Mouse (Mus musculus) kidney, postnatal 0 days (tissue): Measurements from ENCODE around the gene Il4ra. TPM values are rescaled to one million over a fixed set of nuclear protein-coding genes. Genes with fewer than 3 reads are reported as not detected.

Experiments
- ATAC-seq: fragments of 200-750 bp; cut with Nextera tagmentation; replicated peaks from 2 replicates; pipeline ENCODE4 v1.8.0; 2017; ENCODE audit warnings: low read depth, moderate number of reproducible peaks, moderate TSS enrichment, moderate library complexity; ENCODE audit not compliant: low FRiP score
- DNase-seq: peaks from one replicate; pipeline ENCODE4 v3.0.0-alpha.2; 2016; ENCODE audit warnings: low spot score
- H3K27ac ChIP-seq: fragments of 300-500 bp; sonication (generic); 2 replicates; pipeline ENCODE4 v1.5.1; 2014; ENCODE audit warnings: mild to moderate bottlenecking
- H3K27me3 ChIP-seq: fragments of 300-500 bp; sonication (generic); 2 replicates; pipeline ENCODE4 v1.6.1; 2014; ENCODE audit warnings: low read length, mixed read lengths; ENCODE audit not compliant: insufficient read depth
- H3K36me3 ChIP-seq: fragments of 300-500 bp; sonication (generic); 2 replicates; pipeline ENCODE4 v1.6.1; 2014; ENCODE audit warnings: low read length, mixed read lengths; ENCODE audit not compliant: insufficient read depth
- H3K4me1 ChIP-seq: fragments of 300-500 bp; sonication (generic); replicated peaks from 2 replicates; pipeline ENCODE4 v1.6.1; 2014; ENCODE audit warnings: antibody characterized with exemption, low read length, mixed read lengths; ENCODE audit not compliant: insufficient read depth
- H3K4me2 ChIP-seq: fragments of 300-500 bp; sonication (generic); 2 replicates; pipeline ENCODE4 v1.6.1; 2014; ENCODE audit warnings: mild to moderate bottlenecking, low read length, moderate library complexity, mixed read lengths
- H3K4me3 ChIP-seq: fragments of 300-500 bp; sonication (generic); replicated peaks from 2 replicates; pipeline ENCODE4 v1.5.1; 2014; ENCODE audit warnings: low read depth, low read length
- H3K9ac ChIP-seq: fragments of 300-500 bp; sonication (generic); 2 replicates; pipeline ENCODE4 v1.6.1; 2014; ENCODE audit warnings: low read depth, low read length
- H3K9me3 ChIP-seq: fragments of 300-500 bp; sonication (generic); replicated peaks from 2 replicates; pipeline ENCODE4 v1.6.1; 2016; ENCODE audit warnings: low read length, inconsistent platforms, mixed read lengths
- CTCF ChIP-seq: IDR thresholded peaks from 2 replicates; pipeline ENCODE4 v1.5.1; 2016; ENCODE audit warnings: antibody characterized with exemption, low read depth, mild to moderate bottlenecking, moderate library complexity
- WGBS: fragments of 180-500 bp; shearing (Covaris S2); extraction: QIAGEN DNeasy Blood & Tissue Kit; methylation state at CpG from one replicate; pipeline ENCODE4 v1.1.7; 2014; 5-methylcytosine and 5-hydroxymethylcytosine counted together
- polyA plus RNA-seq: library from polyadenylated mRNA; unstranded; fragments of >200 nt; fragmentation: Nextera tagmentation; extraction: Ambion mirVana; gene quantifications from 2 replicates; pipeline ENCODE4 v1.2.1, GENCODE M21; 2015

The Il4ra gene
- polyA plus RNA-seq, 1 experiment from 2014 or later = 10.0 TPM

DNA sequence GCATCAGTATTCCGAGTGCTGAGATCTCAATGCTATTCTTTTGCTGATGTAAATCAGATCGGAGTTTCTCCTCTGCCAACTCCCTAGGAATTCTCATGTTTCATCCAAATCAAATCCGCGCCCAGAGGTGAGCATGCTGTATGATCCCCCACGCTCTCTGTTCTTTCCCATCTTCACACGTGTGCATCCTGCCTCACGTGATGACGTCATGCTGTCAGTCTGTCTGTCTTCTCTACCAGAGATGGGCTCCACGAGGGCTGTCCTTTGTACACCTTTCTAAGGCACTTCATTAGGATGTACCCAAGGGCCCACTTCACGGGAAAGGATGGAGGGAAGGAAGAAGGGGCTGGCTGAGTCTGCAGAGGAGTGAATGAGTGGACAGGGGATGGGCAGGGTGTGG is 48.2 kb downstream of the Il4ra start:
- no peak for TF ChIP-seq CTCF
- Histone ChIP-seq H3K4me2 (no peak overlapping the region), H3K27ac (no peak overlapping the region), H3K4me3 (no peak overlapping the region), H3K9ac (no peak overlapping the region), H3K9me3 (no peaks in the 10 kb centered on the region), H3K27me3 (no peaks in the 10 kb centered on the region), H3K4me1 (peaks cover 4% of the 10 kb centered on the region), H3K36me3 (no peaks in the 10 kb centered on the region)
- no peak for ATAC-seq
- WGBS = 63% methylated on average over 10 of the region's 10 CpGs
- no peak for DNase-seq

DNA sequence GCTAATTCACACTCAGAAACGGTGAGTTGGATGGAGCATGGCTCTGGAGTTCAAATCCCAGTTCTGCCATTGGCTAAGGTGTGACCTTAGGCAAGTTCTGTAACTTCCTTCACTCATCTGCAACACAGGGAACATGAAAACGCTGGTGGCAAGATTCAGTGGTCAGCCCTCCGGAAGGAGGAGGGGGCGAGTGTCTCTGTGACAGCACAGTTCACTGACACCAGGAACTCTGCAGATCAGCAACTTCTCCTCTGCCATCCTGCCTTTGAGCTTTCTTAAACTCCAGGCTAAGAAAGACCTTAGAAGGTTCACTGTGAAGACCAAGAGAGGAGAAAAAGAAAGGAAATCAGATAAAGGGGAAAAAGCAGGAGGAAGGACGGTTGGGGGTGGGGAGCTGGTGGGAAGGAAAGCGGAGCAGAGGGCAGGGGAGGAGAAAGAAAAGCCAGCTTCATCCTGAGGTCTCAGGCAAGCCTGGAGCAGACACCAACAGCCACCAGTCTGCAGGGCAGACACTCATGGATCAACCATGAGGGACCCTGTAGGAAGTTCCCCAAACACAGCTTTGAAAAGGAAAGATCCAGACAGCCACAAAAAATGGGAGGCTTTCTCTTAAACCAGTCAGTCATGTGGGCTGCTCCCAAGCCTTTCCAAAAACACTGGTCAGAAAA is 48.8 kb downstream of the Il4ra start:
- no peaks in the 10 kb centered on the region for H3K36me3 ChIP-seq
- no peak overlapping the region for H3K4me2 ChIP-seq
- 16% methylated on average over 6 of the region's 6 CpGs for WGBS
- TF ChIP-seq CTCF = no peak
- H3K27me3 ChIP-seq = no peaks in the 10 kb centered on the region
- H3K4me3 ChIP-seq = no peak overlapping the region
- H3K4me1 ChIP-seq = peaks cover 4% of the 10 kb centered on the region
- ATAC-seq = no peak
- H3K9me3 ChIP-seq = no peaks in the 10 kb centered on the region
- H3K27ac ChIP-seq = no peak overlapping the region
- no peak overlapping the region for H3K9ac ChIP-seq
- peak; percentile 40 for DNase-seq

- no peaks in the 10 kb centered on the region for H3K27me3 ChIP-seq
- H3K27ac ChIP-seq = no peak overlapping the region
- no peak for DNase-seq
- 35% methylated on average over 6 of the region's 6 CpGs for WGBS
- H3K9me3 ChIP-seq = no peaks in the 10 kb centered on the region
- no peak overlapping the region for H3K4me3 ChIP-seq
- peaks cover 4% of the 10 kb centered on the region for H3K4me1 ChIP-seq
- no peak overlapping the region for H3K9ac ChIP-seq
- no peak overlapping the region for H3K4me2 ChIP-seq
- ATAC-seq = no peak
- H3K36me3 ChIP-seq = no peaks in the 10 kb centered on the region
- TF ChIP-seq CTCF = no peak
Observed at GRCm38 (mm10) chr7:125601280-125601670, 49.4 kb downstream of the Il4ra start.

DNA sequence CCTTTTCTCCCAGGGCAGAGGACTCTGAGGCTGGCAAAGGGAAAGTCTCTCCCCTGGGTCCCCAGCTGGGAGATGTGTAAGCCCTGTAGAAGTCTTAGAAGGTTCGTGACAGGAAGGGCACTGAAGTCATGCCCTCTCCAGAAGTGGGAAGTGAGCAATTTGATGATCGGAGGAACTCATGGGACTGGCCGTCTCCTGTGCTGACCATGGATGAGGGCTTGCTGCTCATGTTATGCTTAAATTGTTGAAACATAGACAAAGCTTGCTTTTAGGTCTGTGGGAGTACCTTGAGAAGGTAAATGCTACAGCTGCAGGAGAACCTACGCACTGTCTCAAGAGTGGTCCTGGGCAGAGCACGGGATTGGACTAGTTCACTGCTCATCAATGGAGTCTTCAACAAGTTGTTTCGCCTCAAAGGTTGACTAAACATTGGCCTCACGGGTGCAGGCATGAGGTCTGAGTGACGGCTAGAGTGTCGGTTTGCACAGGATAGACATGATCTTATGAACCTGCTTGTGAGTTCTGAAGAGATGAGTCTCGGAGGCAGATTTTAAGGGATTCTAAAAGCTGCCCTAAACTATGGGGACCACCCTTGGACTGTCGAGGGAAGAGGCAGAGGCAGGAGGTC is 50.0 kb downstream of the Il4ra start:
- Histone ChIP-seq H3K4me3 (no peak overlapping the region), H3K27me3 (no peaks in the 10 kb centered on the region), H3K36me3 (no peaks in the 10 kb centered on the region), H3K9me3 (no peaks in the 10 kb centered on the region), H3K4me2 (no peak overlapping the region), H3K9ac (no peak overlapping the region), H3K4me1 (peaks cover 4% of the 10 kb centered on the region), H3K27ac (no peak overlapping the region)
- DNase-seq = no peak
- ATAC-seq = no peak
- TF ChIP-seq CTCF = no peak
- 57% methylated on average over 11 of the region's 11 CpGs for WGBS

GRCm38 (mm10) chr7:125603185-125603631 is 51.3 kb downstream of the Il4ra start, which contains the start of gene Il21r:
TSS of gene Il21r (plus strand) at chr7:125603429.
- Histone ChIP-seq H3K9ac (no peak within 1 kb of the TSS), H3K4me2 (no peak within 1 kb of the TSS), H3K4me1 (peaks cover 4% of the 10 kb centered on the region), H3K4me3 (no peak within 1 kb of the TSS), H3K9me3 (no peaks in the 10 kb centered on the region), H3K27me3 (no peaks in the 10 kb centered on the region), H3K36me3 (no peaks in the 10 kb centered on the region), H3K27ac (no peak within 1 kb of the TSS)
- WGBS = 64% methylated on average over 11 of the region's 11 CpGs
- ATAC-seq (no peak), DNase-seq (no peak)
- no peak for TF ChIP-seq CTCF

DNA sequence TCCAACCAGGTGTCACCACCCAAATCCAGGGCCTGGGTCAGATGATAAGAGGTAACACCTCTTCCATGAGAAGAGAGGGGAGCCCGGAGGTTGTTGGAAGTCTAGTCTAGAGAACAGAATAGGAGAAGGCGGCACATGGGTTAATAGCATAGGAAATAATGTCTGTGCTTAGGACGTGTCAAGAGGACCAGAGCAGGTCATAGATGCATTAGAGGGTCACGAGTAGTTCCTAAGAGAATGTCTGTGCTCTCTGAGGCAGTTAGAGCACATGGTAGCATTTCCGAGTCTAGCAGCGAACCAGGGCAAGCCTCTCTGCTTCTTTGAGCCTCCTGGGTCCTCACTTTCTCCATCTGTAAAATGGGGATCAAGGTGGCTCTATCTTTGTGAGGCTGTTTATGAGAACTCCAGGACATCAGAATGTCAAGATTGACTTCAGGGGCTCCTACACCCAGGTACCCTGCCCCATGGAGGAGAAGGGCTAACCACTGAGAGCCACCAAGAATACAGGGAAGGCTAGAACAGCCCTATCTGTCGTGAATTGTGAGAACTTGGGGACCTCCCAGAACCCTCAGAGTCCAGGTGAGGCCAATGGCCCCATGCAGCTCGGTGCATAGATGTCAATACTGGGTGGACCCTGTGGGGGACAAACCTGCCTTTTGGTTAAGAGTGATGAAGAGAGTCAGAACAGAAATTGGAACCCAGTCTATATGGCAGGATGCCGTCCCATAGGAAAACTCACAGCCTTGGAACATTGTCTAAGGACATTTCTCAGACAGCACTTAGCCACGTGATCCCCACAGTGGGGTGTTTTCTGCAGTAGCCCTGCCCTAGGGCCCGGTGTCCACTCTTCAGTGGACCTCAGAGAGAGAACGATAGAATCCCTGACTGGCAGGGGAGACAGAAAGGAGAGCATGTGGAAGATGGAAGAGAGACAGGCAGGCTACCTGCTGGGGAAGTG is 52.7 kb downstream of the Il4ra start:
- DNase-seq (no peak), ATAC-seq (no peak)
- no peak overlapping the region for H3K9ac ChIP-seq
- peaks cover 4% of the 10 kb centered on the region for H3K4me1 ChIP-seq
- H3K27me3 ChIP-seq = no peaks in the 10 kb centered on the region
- H3K27ac ChIP-seq = no peak overlapping the region
- H3K36me3 ChIP-seq = no peaks in the 10 kb centered on the region
- H3K4me3 ChIP-seq = no peak overlapping the region
- WGBS = 81% methylated on average over 12 of the region's 12 CpGs
- H3K4me2 ChIP-seq = no peak overlapping the region
- no peaks in the 10 kb centered on the region for H3K9me3 ChIP-seq
- TF ChIP-seq CTCF = no peak
